Mouse (Mus musculus) mouse embryonic stem cell (cell line): ENCODE results near the gene Gabarapl1.

ENCODE experiments used
- in situ Hi-C, 2 experiments: fragments of 300-500 bp; cut with MboI; formaldehyde crosslinking; loops; 1 replicate in 1 of 2; 3 replicates in 1 of 2; pipeline ENCODE4 v1.14.3; 2019 to 2020; ENCODE audit warnings: low sequenced_read_pairs in 2 of 2, low pct_unique_long_range_greater_than_20kb in 1 of 2, mixed read lengths in 1 of 2; ENCODE audit not compliant: unreplicated experiment in 1 of 2

The Gabarapl1 gene

DNA sequence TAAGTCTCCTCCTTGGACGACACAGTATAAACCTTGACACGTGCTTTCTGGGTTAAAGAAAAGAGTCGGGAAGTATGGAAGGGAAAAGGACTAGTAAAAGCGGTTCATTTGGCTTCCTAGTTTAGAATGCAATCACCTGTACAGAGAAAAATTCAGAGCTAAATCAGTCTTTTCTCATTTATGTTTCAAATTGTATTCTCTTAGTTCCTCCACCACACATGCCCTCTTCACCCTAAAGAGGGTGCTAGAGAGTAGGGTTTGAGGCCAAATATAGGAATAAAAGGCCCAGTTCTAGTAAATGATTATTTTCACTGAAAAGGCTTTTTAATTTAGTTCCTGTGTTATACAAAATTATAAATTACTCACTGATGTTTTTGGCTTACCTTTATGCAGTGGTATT is 48.3 kb downstream of the Gabarapl1 start:
- in situ Hi-C loops = no loop called here

DNA sequence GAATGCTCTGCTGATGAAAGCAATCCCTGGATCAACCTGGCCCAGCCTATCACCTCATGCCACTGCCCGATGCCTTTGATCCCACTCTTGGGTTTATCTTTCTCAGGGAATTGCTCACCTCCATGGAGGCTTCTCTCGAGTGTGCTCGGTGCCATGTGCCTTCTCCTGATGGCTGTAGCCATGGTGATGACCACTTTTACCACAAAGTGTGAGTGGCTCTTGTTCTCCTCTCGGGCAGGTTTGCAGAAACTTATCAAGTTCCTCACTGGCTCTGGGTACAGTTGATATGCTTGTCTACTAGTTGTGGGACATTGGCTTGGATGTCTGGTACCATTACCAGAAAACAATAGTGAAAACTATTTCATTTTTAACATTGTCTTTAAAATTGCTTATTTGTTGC is 48.9 kb downstream of the Gabarapl1 start:
- in situ Hi-C loops = no loop called here

DNA sequence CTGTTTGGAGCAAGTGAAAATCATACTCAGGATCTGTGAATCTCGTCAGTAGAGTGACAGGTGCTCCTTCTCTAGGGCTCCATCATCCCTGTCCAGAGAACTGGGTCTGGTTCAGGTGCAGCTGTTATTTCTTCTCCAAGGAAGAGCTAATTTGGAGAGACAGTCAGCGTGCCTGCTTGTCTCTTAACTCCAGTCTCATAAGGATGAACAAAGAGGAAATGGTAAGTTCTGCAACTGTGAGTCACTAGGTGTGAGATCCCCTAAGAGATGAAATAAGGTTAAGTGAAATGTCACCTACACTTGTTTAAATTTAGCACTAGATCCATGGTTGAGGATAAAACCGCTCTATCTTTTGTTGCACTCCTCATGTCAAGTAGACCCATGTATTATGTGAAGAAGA is 50.1 kb downstream of the Gabarapl1 start:
- in situ Hi-C loops = no loop called here

DNA sequence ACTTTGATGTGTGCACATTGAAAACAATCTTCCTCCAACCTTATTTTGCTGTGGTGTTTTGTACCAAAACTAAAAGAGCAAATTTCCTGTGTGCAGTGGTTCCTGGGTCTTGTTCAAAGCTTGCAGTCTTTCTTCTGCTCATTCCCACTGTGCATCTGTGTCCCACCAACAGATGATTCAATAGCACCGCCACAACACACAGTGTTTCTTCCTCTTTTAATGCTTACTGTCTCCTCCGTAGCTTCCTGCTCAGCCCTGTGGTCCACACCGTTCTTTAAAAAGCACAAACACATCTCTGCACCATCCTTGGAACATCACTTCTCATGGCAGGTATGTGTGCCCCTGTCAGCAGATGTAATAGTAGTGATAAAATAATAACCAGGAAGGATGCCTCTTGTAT is 58.5 kb downstream of the Gabarapl1 start, which contains the start of gene Klrd1:
Gene Klrd1, plus strand, starts transcription at position 275 of the 400 bp plus-strand sequence.
- in situ Hi-C loops = no loop called here
